ENCODE assay signal across 8 mouse cellular contexts in the genomic region with DNA sequence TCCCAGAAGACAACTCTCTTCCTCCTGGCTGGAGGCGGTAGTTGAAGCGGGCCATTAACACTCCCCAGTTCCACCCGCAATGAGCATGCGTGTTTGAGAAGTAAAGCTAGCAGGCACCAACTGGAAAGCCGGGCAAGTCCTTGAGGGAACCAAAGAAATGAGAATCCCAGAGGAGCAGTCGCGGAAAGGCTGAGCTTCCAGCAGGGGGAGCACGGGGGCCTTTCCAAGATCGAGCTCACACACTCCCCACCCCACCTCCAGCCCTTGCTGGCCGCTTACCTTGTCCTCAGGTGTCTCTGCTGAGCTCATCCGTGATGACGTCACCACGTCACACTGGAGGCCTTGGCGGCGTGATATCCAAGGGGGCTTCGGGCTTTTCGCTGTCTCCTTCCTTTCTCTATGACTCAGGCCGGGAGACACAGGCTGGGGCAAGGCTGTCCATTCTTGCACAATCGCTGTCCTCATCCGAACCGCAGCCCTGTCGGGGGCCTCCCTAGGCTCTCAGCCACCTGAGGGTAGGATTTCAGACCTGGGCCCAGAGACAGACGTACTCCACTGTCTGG. TPM values are rescaled to one million over a fixed set of nuclear protein-coding genes. Genes with fewer than 3 reads are reported as not detected.
DNase-seq lines count a peak whose midpoint lies in the region; ATAC-seq and TF ChIP-seq lines count a peak whose summit lies in the region.

A gene (minus strand): TSS at position 381 of the 563 bp plus-strand sequence.

- peak within 1 kb of the TSS; percentile 46 for H3K9ac ChIP-seq in embryonic facial prominence, embryonic 14.5 days (ENCODE audit: low read depth, low read length)
- peak within 1 kb of the TSS; percentile 42 for H3K9ac ChIP-seq in liver, adult 2 months (ENCODE audit: low read depth, low read length)
- H3K9ac ChIP-seq in stomach, embryonic 15.5 days = peak within 1 kb of the TSS; percentile 9; the same call in 1 of the 2 replicates

- no peaks in the 10 kb centered on the region for H3K79me2 ChIP-seq in liver, adult 2 months (ENCODE audit: control insufficient read depth, insufficient read depth, low read length)

- H3K4me3 ChIP-seq in bone marrow, adult 2 months (replicated peaks; ENCODE audit: control insufficient read depth, low read depth, low read length) = peak within 1 kb of the TSS; percentile 74
- H3K4me3 ChIP-seq in embryonic facial prominence, embryonic 14.5 days (ENCODE audit: low read depth, low read length) = peak within 1 kb of the TSS; percentile 36
- peak within 1 kb of the TSS; percentile 50 for H3K4me3 ChIP-seq in liver, adult 2 months (ENCODE audit: insufficient read depth, low read depth, low read length)
- H3K4me3 ChIP-seq in stomach, embryonic 15.5 days (replicated peaks) = peak within 1 kb of the TSS; percentile 35

- TF ChIP-seq CTCF in bone marrow, adult 2 months (IDR thresholded peaks at IDR 0.05; ENCODE audit: control insufficient read depth, insufficient read depth, low read length) = peak; percentile 44; the same call in 1 of the 2 replicates
- peak; percentile 76 for TF ChIP-seq CTCF in liver, adult 2 months (IDR thresholded peaks at IDR 0.05; ENCODE audit: low read depth, low read length)

- 2% methylated on average over 23 of the region's 23 CpGs for WGBS in bone marrow, adult 2 months
- WGBS in embryonic facial prominence, embryonic 14.5 days = 6% methylated on average over 17 of the region's 23 CpGs
- WGBS in liver, adult 2 months = 4% methylated on average over 23 of the region's 23 CpGs
- 2% methylated on average over 23 of the region's 23 CpGs for WGBS in stomach, embryonic 15.5 days

- H3K27ac ChIP-seq in bone marrow, adult 2 months (ENCODE audit: control insufficient read depth, insufficient read depth, low read depth, low read length, poor library complexity) = peak within 1 kb of the TSS; percentile 70
- 0 out of 2 replicates have a peak within 1 kb of the TSS, but pooled peaks have one; percentile 15 for H3K27ac ChIP-seq in embryonic facial prominence, embryonic 14.5 days (replicated peaks; ENCODE audit: low read depth, low read length)
- H3K27ac ChIP-seq in liver, adult 2 months (replicated peaks; ENCODE audit: insufficient read depth, low read depth, low read length) = no peak within 1 kb of the TSS; the same call in 1 of the 2 replicates
- H3K27ac ChIP-seq in stomach, embryonic 15.5 days = peak within 1 kb of the TSS; percentile 51; the same call in 1 of the 2 replicates

- no peak for TF ChIP-seq POLR2A in bone marrow, adult 2 months (IDR thresholded peaks at IDR 0.05; ENCODE audit: borderline replicate concordance, control insufficient read depth, low read depth, low read length)
- no peak for TF ChIP-seq POLR2A in liver, adult 2 months (IDR thresholded peaks at IDR 0.05; ENCODE audit: extremely low read depth, insufficient read depth, low read length)

- no peaks in the 10 kb centered on the region for H3K9me3 ChIP-seq in embryonic facial prominence, embryonic 14.5 days (ENCODE audit: control insufficient read depth, low read length)
- H3K9me3 ChIP-seq in stomach, embryonic 15.5 days = no peaks in the 10 kb centered on the region

- H3K36me3 ChIP-seq in embryonic facial prominence, embryonic 14.5 days (ENCODE audit: control insufficient read depth, insufficient read depth, low read length) = no peaks in the 10 kb centered on the region
- H3K36me3 ChIP-seq in liver, adult 2 months (ENCODE audit: control insufficient read depth, insufficient read depth, low read length) = no peaks in the 10 kb centered on the region
- H3K36me3 ChIP-seq in stomach, embryonic 15.5 days = no peaks in the 10 kb centered on the region

- DNase-seq in B cell, adult 2 months = peak; percentile 54 to 59
- DNase-seq in embryonic facial prominence, embryonic 14.5 days (ENCODE audit: low spot score) = peak; percentile 86
- peak; percentile 63 for DNase-seq in heart, adult 8-10 months (ENCODE audit: low spot score)
- DNase-seq in kidney, adult 9 months = peak; percentile 67
- DNase-seq in liver, adult 2 months (ENCODE audit: extremely low read depth, low read depth, low spot score) = peak; percentile 35
- DNase-seq in monocyte, adult 2 months (ENCODE audit: low read depth in 1 of 2, low spot score in 2 of 2) = peak; percentile 53 to 57

- H3K4me1 ChIP-seq in bone marrow, adult 2 months (ENCODE audit: control insufficient read depth, insufficient read depth, low read length) = peaks cover 6% of the 10 kb centered on the region
- peaks cover 14% of the 10 kb centered on the region for H3K4me1 ChIP-seq in embryonic facial prominence, embryonic 14.5 days (ENCODE audit: control insufficient read depth, insufficient read depth, low read length)
- peaks cover 4% of the 10 kb centered on the region for H3K4me1 ChIP-seq in liver, adult 2 months (ENCODE audit: control insufficient read depth, insufficient read depth, low read length)
- H3K4me1 ChIP-seq in stomach, embryonic 15.5 days = peaks cover 25% of the 10 kb centered on the region

- H3K27me3 ChIP-seq in embryonic facial prominence, embryonic 14.5 days (replicated peaks; ENCODE audit: control insufficient read depth, insufficient read depth, low read length) = no peaks in the 10 kb centered on the region
- H3K27me3 ChIP-seq in liver, adult 2 months (ENCODE audit: control insufficient read depth, insufficient read depth, low read length) = no peaks in the 10 kb centered on the region
- no peaks in the 10 kb centered on the region for H3K27me3 ChIP-seq in stomach, embryonic 15.5 days (replicated peaks)

- peak; percentile 76 for ATAC-seq in embryonic facial prominence, embryonic 14.5 days (ENCODE audit: low read depth)
- ATAC-seq in stomach, embryonic 15.5 days (ENCODE audit: insufficient read depth, low FRiP score, low read depth) = peak; percentile 59

- H3K4me2 ChIP-seq in embryonic facial prominence, embryonic 14.5 days (ENCODE audit: low read depth, low read length) = peak within 1 kb of the TSS; percentile 63
- peak within 1 kb of the TSS; percentile 68 for H3K4me2 ChIP-seq in stomach, embryonic 15.5 days

RNA-seq across cellular contexts. Expression of the gene that starts here (rescaled TPM):
- polyA plus RNA-seq in bone marrow, adult 2 months (2011; ENCODE audit: insufficient read depth, insufficient read length, low replicate concordance, missing spikeins) = 2.9 and 8.0 TPM in 2 replicates
- polyA plus RNA-seq in embryonic facial prominence, embryonic 14.5 days (2014; fragmentation: Nextera tagmentation; extraction: Ambion mirVana) = 14.9 and 17.3 TPM in 2 replicates
- total RNA-seq in heart, adult 8-10 months (2022) = 1 to 10 TPM; 1.3 to 3.1 (median 1.9) TPM
- total RNA-seq in liver, adult 2 months (2014; rRNA removed) = 0.07 and 0.09 TPM in 2 replicates
- 0.17 and 0.60 TPM in 2 replicates for polyA plus RNA-seq in liver, adult 2 months (2012; rRNA removed)
- 6.7 and 9.0 TPM in 2 replicates for polyA plus RNA-seq in stomach, embryonic 15.5 days (2015; fragmentation: Nextera tagmentation; extraction: Ambion mirVana)

Comparison
In these comparisons a context has a peak if more than half of its experiments do, and no peak if none do; other contexts are left out.
1. Peak in DNase-seq, H3K4me3 ChIP-seq and H3K9ac ChIP-seq in liver, adult 2 months; RNA of the gene not detected or under 1 TPM.
2. DNase-seq: peak in every context shown above with its lines; median percentile 86 in embryonic facial prominence, embryonic 14.5 days; 67 in kidney, adult 9 months; 63 in heart, adult 8-10 months; 56 in B cell, adult 2 months; 55 in monocyte, adult 2 months; 35 in liver, adult 2 months.